ENCODE assay signal across 21 mouse cellular contexts in genomic region chr19:34920066-34920465, GRCm38 (mm10). TPM values are rescaled to one million over a fixed set of nuclear protein-coding genes. Genes with fewer than 3 reads are reported as not detected.
DNase-seq lines count a peak whose midpoint lies in the region; ATAC-seq and TF ChIP-seq lines count a peak whose summit lies in the region.
"Had no signal": no experiment of that assay in that cellular context is flagged by ENCODE, and none has a peak within 500 bp of the region (broad histone marks: within the 10 kb centered on the region; RNA-seq: fewer than 3 reads in every experiment).

No protein-coding gene starts in this region.

- WGBS in kidney, adult 2 months = 63% methylated on average over 4 of the region's 4 CpGs
- WGBS in kidney, embryonic 14.5 days = 83% methylated on average over 4 of the region's 4 CpGs

- TF ChIP-seq CTCF in kidney, adult 2 months (conservative IDR thresholded peaks at IDR 0.05; ENCODE audit: insufficient read depth, insufficient read length, low read depth, low read length) = no peak

- no peak overlapping the region for H3K4me2 ChIP-seq in kidney, embryonic 14.5 days (replicated peaks; ENCODE audit: low read depth, low read length)
- H3K4me2 ChIP-seq: embryonic facial prominence, embryonic 13.5 days; embryonic facial prominence, embryonic 15.5 days; forebrain, embryonic 12.5 days had no signal

- no peaks in the 10 kb centered on the region for H3K27me3 ChIP-seq in kidney, adult 2 months (replicated peaks; ENCODE audit: control insufficient read depth, insufficient read depth, low read length)
- no peaks in the 10 kb centered on the region for H3K27me3 ChIP-seq in kidney, embryonic 14.5 days (ENCODE audit: control insufficient read depth, insufficient read depth, low read length)
- H3K27me3 ChIP-seq: embryonic facial prominence, embryonic 13.5 days; embryonic facial prominence, embryonic 15.5 days; forebrain, embryonic 12.5 days had no signal

- no peaks in the 10 kb centered on the region for H3K36me3 ChIP-seq in kidney, adult 2 months (ENCODE audit: control insufficient read depth, insufficient read depth, low read length)
- no peaks in the 10 kb centered on the region; the same call in 1 of the 2 replicates for H3K36me3 ChIP-seq in kidney, embryonic 14.5 days (ENCODE audit: control insufficient read depth, insufficient read depth, low read length)

- peak; percentile 76 for DNase-seq in kidney, adult 2 months
- no peak for DNase-seq in kidney, postnatal 10 days
- peak; percentile 89 for DNase-seq in kidney, adult 9 months
- DNase-seq: adrenal gland, adult 2 months; adrenal gland, postnatal 10 days; adrenal gland, postnatal 25 days; cerebellum, adult 11 months; cerebellum, adult 18-20 months; cerebellum, adult 8-10 months; cerebellum, adult 9-11 months; cerebellum, postnatal 14 days; cerebellum, postnatal 36 days; embryo, embryonic 11 days had no signal

- H3K27ac ChIP-seq in kidney, adult 2 months (ENCODE audit: insufficient read depth, low read depth, low read length) = peak overlapping the region; percentile 88; the same call in 1 of the 2 replicates
- H3K27ac ChIP-seq in kidney, embryonic 14.5 days (ENCODE audit: low read depth, low read length) = no peak overlapping the region
- H3K27ac ChIP-seq: embryonic facial prominence, embryonic 13.5 days; embryonic facial prominence, embryonic 15.5 days; forebrain, embryonic 10.5 days; forebrain, embryonic 12.5 days had no signal

- no peak for TF ChIP-seq POLR2A in kidney, adult 2 months (IDR thresholded peaks at IDR 0.05; ENCODE audit: low read depth, low read length)

- H3K9me3 ChIP-seq in kidney, embryonic 14.5 days (ENCODE audit: control insufficient read depth, low read length) = no peaks in the 10 kb centered on the region
- H3K9me3 ChIP-seq: embryonic facial prominence, embryonic 13.5 days; embryonic facial prominence, embryonic 15.5 days; forebrain, embryonic 10.5 days; forebrain, embryonic 12.5 days had no signal

- no peak overlapping the region for H3K4me3 ChIP-seq in kidney, adult 2 months (ENCODE audit: insufficient read depth, low read depth, low read length)
- H3K4me3 ChIP-seq in kidney, embryonic 14.5 days (ENCODE audit: low read length) = no peak overlapping the region
- H3K4me3 ChIP-seq: embryonic facial prominence, embryonic 13.5 days; embryonic facial prominence, embryonic 15.5 days; erythroblast, embryonic 14.5 days; forebrain, embryonic 10.5 days; forebrain, embryonic 12.5 days had no signal

- no peaks in the 10 kb centered on the region for H3K4me1 ChIP-seq in kidney, adult 2 months (ENCODE audit: control insufficient read depth, insufficient read depth, low read length)
- no peaks in the 10 kb centered on the region for H3K4me1 ChIP-seq in kidney, embryonic 14.5 days (ENCODE audit: control insufficient read depth, insufficient read depth, low read length)
- H3K4me1 ChIP-seq: embryonic facial prominence, embryonic 13.5 days had no signal

- ATAC-seq in kidney, embryonic 14.5 days (ENCODE audit: low FRiP score, low TSS enrichment) = no peak
- ATAC-seq: forebrain, embryonic 14.5 days; forebrain, embryonic 16.5 days had no signal

- H3K9ac ChIP-seq in kidney, embryonic 14.5 days (ENCODE audit: low read depth, low read length) = no peak overlapping the region
- H3K9ac ChIP-seq: embryonic facial prominence, embryonic 13.5 days; embryonic facial prominence, embryonic 15.5 days; forebrain, embryonic 12.5 days had no signal

RNA-seq across cellular contexts. Expression of gene Kif20b, which starts 2.1 kb away (rescaled TPM):
- polyA plus RNA-seq in kidney, adult 2 months (2012; rRNA removed) = 0.07 and 0.30 TPM in 2 replicates
- polyA plus RNA-seq in kidney, embryonic 14.5 days (2014; fragmentation: Nextera tagmentation; extraction: Ambion mirVana) = 70.1 and 86.2 TPM in 2 replicates
- polyA plus RNA-seq: adrenal gland, adult 2 months had no signal

RNA-seq across cellular contexts. Expression of gene Pank1, which starts 40.8 kb away (rescaled TPM):
- 8.7 and 14.3 TPM in 2 replicates for polyA plus RNA-seq in kidney, adult 2 months (2012; rRNA removed)
- polyA plus RNA-seq in kidney, embryonic 14.5 days (2014; fragmentation: Nextera tagmentation; extraction: Ambion mirVana) = 10.2 and 10.7 TPM in 2 replicates
- polyA plus RNA-seq: erythroblast, embryonic 14.5 days had no signal

Comparison
In these comparisons a context has a peak if more than half of its experiments do, and no peak if none do; other contexts are left out.
1. RNA of gene Kif20b, which starts 2.1 kb away (polyA plus RNA-seq): 70.1 to 86.2 TPM in kidney, embryonic 14.5 days; 0.07 to 0.30 TPM in kidney, adult 2 months; every median in the first group is over 10 times any median in the second.